Mouse (Mus musculus) MEL (cell line): ENCODE data around the gene Slc44a3.

Experiments used
- BHLHE40 ChIP-seq: IDR thresholded peaks from 2 replicates; pipeline ENCODE4 v1.6.1; 2012; ENCODE audit warnings: low read depth, mild to moderate bottlenecking, inconsistent platforms, low read length, improper control_type of control experiment, borderline replicate concordance
- CTCF ChIP-seq, 3 experiments: IDR thresholded peaks in 2 of 3; conservative IDR thresholded peaks in 1 of 3; 2 replicates each; pipeline ENCODE4 v1.5.1; 2011 to 2012; ENCODE audit warnings: low read length in 3 of 3, low read depth in 2 of 3, mild to moderate bottlenecking in 2 of 3, improper control_type of control experiment in 1 of 3, inconsistent platforms in 1 of 3, mixed read lengths in 1 of 3, moderate library complexity in 1 of 3; ENCODE audit not compliant: control insufficient read depth in 1 of 3, insufficient read depth in 1 of 3, poor library complexity in 1 of 3, severe bottlenecking in 1 of 3
- EP300 ChIP-seq, 2 experiments: IDR thresholded peaks; 2 replicates each; pipeline ENCODE4 v1.6.1; 2011; ENCODE audit warnings: improper control_type of control experiment in 2 of 2, low read length in 2 of 2, low read depth in 1 of 2, mild to moderate bottlenecking in 1 of 2
- GABPA ChIP-seq: IDR thresholded peaks from 2 replicates; pipeline ENCODE4 v1.6.1; 2012; ENCODE audit warnings: low read depth, mild to moderate bottlenecking, inconsistent platforms, low read length, improper control_type of control experiment, moderate library complexity
- MAFK ChIP-seq: IDR thresholded peaks from 2 replicates; pipeline ENCODE4 v1.6.1; 2011; ENCODE audit warnings: low read depth, mild to moderate bottlenecking, low read length, improper control_type of control experiment, borderline replicate concordance
- MAZ ChIP-seq: IDR thresholded peaks from 2 replicates; pipeline ENCODE4 v1.6.1; 2012; ENCODE audit warnings: low read depth, mild to moderate bottlenecking, inconsistent platforms, low read length, improper control_type of control experiment
- MEF2A ChIP-seq: IDR thresholded peaks from 2 replicates; pipeline ENCODE4 v1.6.1; 2014; ENCODE audit warnings: low read depth, mild to moderate bottlenecking, inconsistent platforms, low read length, improper control_type of control experiment; ENCODE audit not compliant: poor library complexity, insufficient replicate concordance, severe bottlenecking; ENCODE audit errors: extremely low read depth
- NRF1 ChIP-seq: IDR thresholded peaks from 2 replicates; pipeline ENCODE4 v1.6.1; 2014; ENCODE audit warnings: low read depth, mild to moderate bottlenecking, inconsistent platforms, low read length, improper control_type of control experiment, moderate library complexity; ENCODE audit not compliant: poor library complexity, insufficient read depth, severe bottlenecking
- SMC3 ChIP-seq: IDR thresholded peaks from 2 replicates; pipeline ENCODE4 v1.6.1; 2011; ENCODE audit warnings: low read depth, low read length, improper control_type of control experiment
- TCF12 ChIP-seq: IDR thresholded peaks from 2 replicates; pipeline ENCODE4 v1.6.1; 2014; ENCODE audit warnings: low read depth, mild to moderate bottlenecking, inconsistent platforms, low read length, improper control_type of control experiment, moderate library complexity
- USF1 ChIP-seq: IDR thresholded peaks from 2 replicates; pipeline ENCODE4 v1.6.1; 2014; ENCODE audit warnings: low read depth, mild to moderate bottlenecking, inconsistent platforms, low read length, improper control_type of control experiment, moderate library complexity
- USF2 ChIP-seq, 2 experiments: IDR thresholded peaks; 2 replicates each; pipeline ENCODE4 v1.6.1; 2011 to 2012; ENCODE audit warnings: improper control_type of control experiment in 2 of 2, low read length in 2 of 2, borderline replicate concordance in 1 of 2, inconsistent platforms in 1 of 2, low read depth in 1 of 2, mild to moderate bottlenecking in 1 of 2; ENCODE audit not compliant: insufficient read depth in 1 of 2
- ZMIZ1 ChIP-seq: IDR thresholded peaks from 2 replicates; pipeline ENCODE4 v1.6.1; 2012; ENCODE audit warnings: low read depth, mild to moderate bottlenecking, inconsistent platforms, low read length, improper control_type of control experiment, moderate library complexity

GRCm38 (mm10) chr3:121430289-121430936 is 101.8 kb downstream of the Slc44a3 start:
- no peak for TF ChIP-seq SMC3
- no peak for TF ChIP-seq BHLHE40
- TF ChIP-seq MAFK, result no peak
- no peak for TF ChIP-seq CTCF (IDR thresholded peaks at IDR 0.05 in 2 of 3, conservative IDR thresholded peaks at IDR 0.05 in 1 of 3; ENCODE audit: control insufficient read depth in 1 of 3, insufficient read depth in 1 of 3, low read depth in 2 of 3, low read length in 3 of 3, poor library complexity in 1 of 3, severe bottlenecking in 1 of 3)
- no peak for TF ChIP-seq MAZ
- no peak for TF ChIP-seq MEF2A
- no peak for TF ChIP-seq TCF12
- TF ChIP-seq NRF1, result no peak
- no peak for TF ChIP-seq ZMIZ1
- no peak for TF ChIP-seq GABPA
- no peak for TF ChIP-seq EP300 (IDR thresholded peaks at IDR 0.05; ENCODE audit: low read depth in 1 of 2, low read length in 2 of 2)
- no peak for TF ChIP-seq USF2 (IDR thresholded peaks at IDR 0.05; ENCODE audit: borderline replicate concordance in 1 of 2, insufficient read depth in 1 of 2, low read depth in 1 of 2, low read length in 2 of 2)
- TF ChIP-seq USF1, result no peak
